Mouse (Mus musculus) telencephalon, adult 2 months (tissue): ENCODE results near the gene Trmo.

Source experiments
- DNase-seq: peaks from one replicate; pipeline ENCODE4 v3.0.0-alpha.2; 2011; ENCODE audit warnings: low read depth, low spot score

Gene Trmo

DNA sequence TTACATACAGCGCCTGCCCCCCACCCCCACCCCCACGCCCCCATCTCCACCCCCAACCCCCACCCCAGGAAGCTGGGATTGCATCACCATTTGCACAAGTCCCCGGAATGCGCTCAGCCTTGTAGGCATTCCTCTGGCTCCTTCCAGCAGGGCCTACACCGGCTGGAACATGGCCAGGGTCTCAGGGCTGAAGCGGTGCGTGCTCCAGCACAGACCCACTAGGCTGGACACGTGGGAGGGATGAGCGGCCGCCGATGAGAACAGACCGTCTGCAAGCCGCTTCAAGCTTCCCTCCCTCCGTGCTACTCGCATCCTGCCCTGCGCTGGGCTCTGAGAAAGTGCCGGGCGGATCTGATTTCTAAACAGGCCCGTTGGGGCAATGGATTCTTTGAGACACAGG lies 18.2 kb downstream of the Trmo start:
- no peak for DNase-seq

DNA sequence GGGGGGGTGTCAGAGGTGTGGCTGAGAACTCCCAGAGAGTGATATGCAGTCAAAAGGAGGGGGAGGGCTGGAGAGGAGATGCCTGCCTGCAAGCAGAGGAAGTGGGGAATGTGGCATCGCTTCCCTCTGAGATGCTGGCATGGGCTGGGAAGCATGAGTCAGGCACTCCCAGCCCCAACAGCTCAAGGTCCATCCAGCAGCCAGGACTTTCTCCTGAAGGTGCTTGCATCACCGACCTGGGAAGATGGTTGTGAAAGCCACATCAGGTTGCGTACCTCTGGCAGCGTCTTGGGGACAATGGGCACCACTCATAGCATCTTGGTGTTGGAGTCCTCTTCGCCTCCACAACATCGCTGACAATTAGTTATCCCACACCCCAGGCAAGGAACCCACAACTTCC lies 18.8 kb downstream of the Trmo start:
- DNase-seq, result no peak

DNA sequence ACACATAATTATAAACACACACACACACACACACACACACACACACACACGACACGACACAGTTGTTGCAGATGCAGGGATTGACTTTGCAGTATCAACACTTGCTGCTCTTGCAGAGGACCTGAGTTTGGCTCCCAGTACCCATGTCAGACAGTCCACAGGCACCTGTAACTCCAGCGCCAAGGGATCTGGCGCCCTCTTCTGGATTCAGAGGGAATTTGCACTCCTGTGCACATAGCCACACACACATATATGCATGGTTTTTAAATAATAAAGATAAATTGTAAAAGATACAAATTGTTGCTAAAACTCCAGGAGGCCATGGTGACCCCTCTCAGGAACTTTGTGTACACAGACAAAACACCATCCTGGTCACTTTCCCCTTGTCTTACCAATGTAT lies 20.2 kb downstream of the Trmo start:
- no peak for DNase-seq

DNA sequence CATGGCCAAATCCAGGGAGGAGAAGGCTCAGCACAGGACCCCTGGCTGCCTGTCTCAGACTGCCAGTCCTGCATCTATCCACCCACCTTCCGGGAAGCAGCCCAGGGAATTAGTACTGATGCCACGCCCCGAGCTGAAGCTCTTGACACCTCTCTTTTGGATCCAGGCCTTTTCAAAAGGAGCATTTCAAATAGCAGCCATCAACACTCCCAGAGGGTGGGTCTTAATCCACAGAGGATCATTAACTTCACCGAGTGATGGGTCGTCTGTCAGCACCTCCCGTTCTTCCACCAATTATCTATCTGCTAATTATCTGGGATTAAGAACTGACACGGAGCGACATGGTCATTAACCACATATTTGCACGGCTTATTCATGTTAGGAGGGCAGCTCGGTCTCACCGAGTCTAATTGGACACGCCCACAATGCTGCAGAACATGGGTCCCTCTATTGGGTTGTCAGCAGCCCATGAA lies 21.7 kb downstream of the Trmo start:
- no peak for DNase-seq

DNA sequence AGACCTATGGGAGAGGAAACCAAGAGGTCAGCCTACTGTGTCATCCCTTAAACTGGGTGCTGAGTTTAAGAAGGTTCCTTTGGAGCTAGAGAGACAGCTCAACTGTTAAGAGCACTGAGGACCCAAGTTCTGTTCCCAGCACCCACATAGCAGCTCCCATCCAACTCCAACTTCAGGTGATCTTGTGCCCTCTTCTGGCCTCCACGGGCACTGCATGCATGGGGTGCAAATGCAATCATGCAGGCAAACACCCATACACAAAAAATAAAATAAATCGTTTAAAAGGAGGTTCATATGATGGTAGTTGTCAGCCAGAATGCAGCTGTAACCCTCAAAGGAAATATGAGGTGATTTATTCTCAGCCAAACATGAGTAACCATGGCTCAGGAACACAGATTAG lies 24.9 kb downstream of the Trmo start:
- no peak for DNase-seq

DNA sequence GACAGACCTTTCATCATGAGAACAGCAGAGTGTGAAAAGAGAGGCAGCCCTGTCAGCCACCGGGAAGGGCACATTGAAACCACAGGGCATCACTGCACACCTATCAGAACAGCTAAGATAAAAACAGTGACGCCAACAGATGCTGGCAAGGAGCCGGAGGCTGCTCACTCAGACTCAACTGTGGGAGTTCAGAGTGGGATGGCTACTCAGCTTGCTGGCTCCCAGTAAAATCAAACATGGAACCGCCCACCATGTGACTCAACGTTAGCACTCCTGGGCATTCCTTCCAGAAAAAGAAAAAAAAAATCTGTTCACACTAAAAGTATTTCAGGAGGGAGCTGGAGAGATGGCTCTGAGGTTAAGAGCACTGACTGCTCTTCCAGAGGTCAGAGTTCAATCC lies 28.0 kb downstream of the Trmo start:
- DNase-seq, result peak; percentile 65

DNA sequence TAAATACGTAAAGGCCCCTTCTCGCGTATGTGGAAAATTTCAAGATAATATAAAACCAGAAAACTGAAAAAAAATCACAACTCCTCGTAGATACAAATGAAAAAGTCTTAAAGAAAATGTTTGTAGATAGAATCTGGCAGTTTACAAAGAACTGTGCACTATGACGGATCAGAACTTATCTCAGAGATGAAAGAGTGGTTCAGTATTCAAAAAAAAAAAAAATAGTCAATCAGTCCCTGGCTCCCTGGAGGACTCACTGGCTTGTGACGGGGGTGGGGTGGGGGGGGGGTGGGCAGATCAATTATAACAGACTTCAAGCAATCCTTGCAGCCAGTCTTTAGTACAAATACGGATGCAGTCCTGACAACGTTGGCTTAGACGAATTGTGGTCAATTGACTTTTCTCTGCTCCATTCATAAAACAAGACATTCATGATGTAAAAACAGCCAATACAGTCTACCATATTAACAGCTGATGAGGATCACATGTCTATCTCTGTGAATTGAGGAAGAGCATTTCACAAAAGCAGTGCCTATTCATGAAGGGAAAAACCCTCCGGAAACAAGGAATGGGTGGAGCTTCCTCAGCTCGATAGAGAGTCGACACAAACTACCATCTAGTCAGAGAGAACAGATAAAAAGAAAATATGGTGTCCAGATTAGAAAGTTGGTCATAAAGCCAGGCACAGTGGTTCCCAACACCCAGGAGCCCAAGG lies 29.5 kb downstream of the Trmo start:
- DNase-seq, result no peak

DNA sequence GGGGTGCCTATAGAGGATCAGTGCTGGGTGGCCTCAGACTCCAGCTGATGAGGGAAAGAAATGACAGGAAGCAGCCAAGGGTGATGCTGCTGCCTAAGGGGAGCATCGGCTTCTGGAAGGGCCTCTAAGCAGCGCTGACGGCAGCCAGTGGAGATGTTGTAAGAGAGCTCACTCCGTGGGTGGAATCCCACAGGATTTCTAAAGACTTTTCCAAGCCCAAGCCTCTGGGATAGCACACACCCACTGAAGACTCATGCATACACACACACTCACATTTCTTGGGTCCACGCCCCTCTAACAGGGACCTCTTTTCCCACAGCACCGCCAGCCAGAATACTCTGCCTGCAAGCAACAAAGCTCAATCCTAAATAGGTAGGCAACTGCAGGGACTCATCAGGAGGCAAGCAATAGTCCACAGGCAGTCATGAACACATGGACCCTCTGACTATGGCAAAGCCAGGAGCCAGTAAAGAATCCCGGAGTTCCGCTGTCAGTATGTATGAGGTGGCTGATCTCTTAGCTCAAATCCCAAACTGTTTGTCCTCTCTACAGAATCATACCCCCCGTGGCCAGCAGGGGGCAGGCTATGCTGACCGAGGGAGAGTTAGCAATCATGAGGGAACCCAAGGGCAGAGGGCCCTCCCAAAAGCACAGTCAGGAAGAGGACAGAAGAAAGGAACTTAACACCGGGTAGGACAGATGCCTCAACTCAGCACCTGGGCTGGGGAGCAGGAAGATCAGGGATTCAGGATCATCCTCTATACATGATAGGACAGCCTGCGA lies 32.7 kb downstream of the Trmo start:
- DNase-seq, result no peak

DNA sequence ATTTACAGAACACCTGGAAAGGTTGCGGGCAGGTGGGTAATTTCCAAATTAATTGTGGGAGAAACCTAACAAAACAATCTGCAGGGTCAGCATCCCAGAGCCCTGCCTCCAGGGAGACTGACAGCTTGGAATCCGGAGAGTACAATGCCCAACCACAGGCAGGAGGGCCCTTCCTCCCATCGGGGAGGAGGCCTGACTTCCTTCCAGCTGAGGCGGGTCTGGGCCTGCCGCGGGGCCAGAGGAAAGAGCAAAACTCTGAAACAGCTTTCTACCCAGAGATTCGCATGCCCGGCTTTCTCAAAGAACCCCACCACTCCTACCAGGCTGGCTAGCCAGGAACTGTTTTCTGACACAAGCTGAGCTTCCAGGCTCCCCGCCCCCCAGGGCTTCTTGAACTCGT lies 36.2 kb downstream of the Trmo start:
- no peak for DNase-seq

DNA sequence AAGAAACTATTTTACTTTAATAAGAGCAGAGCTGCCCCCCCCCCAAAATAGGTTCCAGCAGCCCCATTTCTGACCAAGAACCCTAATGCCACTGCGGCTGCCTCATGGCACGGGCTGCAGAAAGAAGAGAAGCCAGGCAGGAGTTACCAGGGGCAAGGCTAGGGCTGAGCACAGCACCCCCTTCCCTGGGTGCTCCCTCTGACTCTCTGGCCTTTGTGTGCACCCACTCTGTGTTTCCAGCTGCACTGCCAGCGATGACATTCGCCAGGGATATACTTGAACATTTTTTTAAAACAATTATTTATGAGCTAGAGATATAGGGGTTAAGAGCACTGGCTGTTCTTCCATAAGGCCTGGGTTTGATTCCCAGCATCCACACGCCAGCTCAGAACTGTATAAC lies 39.7 kb downstream of the Trmo start:
- no peak for DNase-seq

DNA sequence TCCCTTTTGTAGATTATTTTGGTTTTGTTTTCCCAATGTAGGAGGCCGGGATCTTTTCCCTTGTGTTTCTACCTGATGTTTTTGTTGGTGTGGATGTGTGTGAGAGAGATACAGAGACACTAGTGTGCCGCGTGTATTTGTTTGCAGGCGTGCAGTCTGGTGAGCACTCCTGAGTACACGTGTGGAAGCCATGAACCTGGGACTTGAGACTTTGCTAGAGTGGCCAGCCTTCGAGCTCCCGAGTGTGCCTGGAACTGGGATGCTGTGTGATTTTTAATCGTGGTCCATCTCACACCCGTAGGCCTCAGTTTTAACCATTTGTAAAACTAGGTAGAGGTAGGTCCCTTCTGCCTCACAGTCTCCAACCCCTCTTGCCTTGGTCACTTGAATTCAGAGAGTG lies 40.3 kb downstream of the Trmo start:
- no peak for DNase-seq

DNA sequence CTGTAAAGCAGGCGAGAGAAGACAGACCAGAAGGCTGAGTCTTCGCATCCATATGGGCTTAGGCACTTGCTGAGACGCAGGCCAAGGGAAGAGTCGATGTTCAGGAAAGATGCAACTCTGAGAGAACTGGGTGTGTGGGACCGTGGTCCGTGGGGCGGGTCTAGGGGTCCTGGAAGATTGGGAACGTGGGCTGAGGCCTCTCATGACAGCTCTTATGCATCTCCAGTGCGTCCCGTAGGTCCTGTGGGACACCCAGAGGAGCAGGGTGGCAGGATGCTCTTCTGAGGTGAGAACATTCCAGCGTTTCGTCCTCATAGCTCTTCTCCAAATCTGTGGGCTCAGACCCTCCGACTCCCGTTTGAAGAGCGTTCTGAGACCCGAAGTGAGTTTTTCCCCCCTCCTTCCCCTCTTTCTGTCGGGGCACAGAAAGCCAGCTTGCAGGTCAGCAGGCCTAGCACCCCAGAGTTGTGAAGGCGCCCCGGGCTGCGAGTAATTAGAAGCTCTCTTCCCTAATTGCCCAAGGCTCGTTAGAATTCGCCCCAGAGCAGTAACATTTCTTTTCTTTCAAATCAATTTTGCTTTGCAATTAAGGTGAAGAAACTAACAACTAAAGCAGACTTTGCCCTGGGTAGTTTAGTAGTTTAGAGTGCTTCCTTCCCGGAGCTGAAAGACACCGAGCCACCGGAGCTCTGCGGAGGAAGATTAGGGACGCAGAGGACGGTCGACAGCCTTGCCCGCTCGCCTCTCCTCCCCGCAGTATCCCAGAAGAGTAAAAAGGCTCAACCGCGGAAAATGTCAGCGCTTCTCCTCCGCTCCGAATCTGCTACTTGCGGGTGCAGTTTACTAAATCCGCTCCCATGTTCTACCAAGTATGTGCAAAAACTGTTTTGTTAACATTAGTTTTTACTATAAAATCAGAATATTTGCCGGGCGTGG lies 41.4 kb downstream of the Trmo start:
- no peak for DNase-seq

DNA sequence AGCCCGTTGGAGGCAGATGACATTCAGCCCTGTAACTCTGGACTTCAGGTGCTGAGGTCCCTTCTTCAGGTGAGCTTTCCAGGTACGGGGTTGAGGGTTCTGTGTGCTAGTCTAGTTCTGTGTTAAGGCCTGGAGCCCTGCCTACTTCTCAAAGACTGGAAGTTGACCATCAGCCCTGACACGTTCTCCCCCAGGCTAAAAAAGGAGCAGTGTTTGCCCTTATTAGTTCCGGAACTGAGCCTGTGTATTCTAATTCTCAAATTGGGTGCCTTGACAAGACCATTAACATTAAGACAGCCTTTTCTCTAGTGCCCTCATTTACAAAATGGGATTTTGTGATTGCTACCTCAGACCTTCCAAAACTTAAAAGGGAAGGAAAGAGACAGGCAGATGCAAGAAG lies 42.1 kb downstream of the Trmo start:
- no peak for DNase-seq

DNA sequence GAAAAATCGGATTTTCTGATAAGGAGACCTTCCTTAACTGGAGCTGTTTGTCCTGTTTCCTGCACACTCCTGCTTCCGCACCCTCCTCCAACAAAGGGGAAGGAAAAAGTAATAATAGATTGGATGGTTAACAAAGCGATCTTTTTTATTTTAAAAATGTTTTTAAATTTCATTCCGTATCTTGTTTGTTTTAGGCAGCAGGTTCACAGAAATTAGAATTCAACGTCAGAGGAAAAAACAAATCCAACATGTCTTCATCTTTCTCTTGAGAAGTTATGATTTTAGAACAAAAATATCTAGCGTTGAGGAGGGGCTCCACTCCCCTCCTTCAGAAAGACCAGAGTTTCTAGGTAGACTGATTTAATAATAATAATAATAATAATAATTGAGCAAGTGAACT lies 43.0 kb downstream of the Trmo start:
- DNase-seq, result no peak

DNA sequence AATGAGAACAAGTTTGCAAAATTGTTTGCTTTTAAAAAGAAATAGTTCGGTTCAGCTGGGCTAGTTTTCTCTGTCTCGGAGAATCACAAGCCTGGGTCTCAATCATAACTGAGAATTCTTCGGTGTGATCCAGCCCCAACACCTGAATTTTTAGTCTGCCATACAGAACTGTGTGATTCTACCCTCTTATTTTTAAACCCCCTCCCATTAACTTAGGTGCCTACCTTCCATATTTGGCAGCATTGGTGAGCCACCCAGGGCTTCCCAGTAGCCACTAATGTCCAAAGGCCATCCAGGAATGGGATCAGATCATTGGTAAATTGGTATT lies 43.5 kb downstream of the Trmo start:
- no peak for DNase-seq

DNA sequence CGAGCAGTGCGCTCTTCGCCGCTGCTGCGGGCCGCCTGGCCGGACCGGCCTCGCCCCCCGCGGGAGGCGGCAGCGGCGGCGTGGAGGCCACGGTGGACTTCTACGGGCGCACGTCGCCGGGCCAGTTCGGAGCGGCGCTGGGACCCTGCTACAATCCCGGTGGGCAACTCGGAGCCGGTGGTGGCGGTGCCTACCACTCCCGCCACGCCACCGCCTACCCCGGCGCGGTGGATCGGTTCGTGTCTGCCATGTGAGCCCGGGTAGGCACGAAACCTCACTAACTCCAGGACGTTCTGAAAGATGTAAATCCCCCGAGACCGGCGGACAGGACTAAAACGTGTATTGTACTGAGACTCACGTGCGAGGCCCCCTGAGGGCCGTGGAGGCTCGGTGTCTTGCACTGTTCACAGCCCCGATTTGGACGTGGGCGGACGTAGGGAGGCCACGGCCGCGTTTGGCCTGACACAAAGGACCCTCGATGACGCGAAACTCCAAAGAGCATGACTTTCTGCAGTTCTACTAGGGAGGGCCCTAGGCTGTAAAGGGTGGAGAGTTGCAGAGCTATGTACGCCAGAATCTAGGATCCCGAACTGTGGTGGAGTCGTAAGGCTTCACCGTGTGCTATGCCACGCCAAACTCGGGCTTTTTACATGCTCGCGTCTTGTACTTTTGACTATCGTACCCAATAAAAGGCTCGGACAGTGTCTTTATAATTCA lies 44.0 kb downstream of the Trmo start:
- no peak for DNase-seq

DNA sequence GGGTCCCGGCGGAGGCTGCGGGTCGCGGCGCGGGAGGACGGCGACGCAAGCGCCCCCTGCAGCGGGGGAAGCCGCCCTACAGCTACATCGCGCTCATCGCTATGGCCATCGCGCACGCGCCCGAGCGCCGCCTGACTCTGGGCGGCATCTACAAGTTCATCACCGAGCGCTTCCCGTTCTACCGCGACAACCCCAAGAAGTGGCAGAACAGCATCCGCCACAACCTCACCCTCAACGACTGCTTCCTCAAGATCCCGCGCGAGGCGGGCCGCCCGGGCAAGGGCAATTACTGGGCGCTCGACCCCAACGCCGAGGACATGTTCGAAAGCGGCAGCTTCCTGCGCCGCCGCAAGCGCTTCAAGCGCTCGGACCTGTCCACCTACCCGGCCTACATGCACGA lies 44.9 kb downstream of the Trmo start:
- no peak for DNase-seq

DNA sequence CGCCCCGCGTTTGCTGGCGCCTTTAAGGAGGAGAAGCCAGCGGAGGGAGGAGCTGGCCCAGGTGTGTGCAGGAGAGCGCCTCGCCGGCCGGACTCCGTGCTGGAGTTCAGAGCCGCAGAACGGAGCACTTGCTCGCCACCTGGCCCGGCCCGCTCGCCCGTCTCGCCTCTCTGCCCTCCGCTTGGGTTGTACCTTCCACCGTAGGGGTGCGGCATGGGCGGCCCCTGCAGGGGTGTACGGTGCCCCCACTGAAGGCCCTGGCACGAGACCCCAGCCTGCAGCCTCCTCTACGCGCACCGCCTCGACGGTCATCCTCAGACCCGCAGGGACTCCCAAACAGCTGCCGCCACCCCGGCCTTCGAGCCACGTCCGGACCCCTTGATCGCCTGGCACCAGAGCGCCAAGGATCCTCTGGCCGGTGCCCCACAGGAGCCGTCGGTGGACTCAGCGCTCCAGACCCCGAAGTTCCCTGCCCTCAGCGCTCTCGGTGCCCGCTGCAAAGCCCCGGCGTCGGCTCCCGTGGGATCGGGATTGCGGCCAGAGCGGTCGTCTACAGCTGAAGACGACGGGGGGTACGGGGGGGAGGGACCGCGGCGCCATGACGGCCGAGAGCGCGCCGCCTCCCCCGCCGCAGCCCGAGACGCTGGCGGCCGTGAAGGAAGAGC lies 45.5 kb downstream of the Trmo start, which contains the start of gene Foxe1:
Gene Foxe1 (plus strand): TSS at position 14 of the 665 bp plus-strand sequence.
- no peak for DNase-seq

DNA sequence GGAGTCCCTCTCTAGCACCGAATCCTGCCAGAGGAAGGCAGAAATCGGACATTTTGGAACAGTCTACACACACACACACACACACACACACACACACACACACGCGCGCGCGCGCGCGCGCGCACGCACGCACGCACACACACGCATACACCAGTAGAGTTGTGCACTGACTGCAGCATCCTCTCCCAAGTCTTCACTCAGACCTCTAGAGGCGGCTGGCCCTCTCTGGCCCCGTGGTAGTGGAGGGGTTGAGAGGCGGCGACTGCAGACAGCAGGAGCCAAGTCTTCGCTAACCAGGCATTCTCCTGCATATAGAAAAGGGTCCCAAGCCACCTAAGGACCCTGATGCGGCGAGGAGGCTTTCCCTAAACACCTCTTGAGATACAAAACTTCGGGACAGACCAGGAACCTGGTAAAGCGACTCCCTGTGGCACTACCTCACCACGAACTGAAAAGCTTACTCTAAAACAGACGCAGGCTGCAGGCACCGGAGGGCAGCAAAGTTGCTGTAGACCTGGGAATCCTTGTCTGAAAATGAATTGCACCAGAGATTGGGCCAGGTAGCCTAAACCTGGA lies 46.4 kb downstream of the Trmo start:
- DNase-seq, result no peak

DNA sequence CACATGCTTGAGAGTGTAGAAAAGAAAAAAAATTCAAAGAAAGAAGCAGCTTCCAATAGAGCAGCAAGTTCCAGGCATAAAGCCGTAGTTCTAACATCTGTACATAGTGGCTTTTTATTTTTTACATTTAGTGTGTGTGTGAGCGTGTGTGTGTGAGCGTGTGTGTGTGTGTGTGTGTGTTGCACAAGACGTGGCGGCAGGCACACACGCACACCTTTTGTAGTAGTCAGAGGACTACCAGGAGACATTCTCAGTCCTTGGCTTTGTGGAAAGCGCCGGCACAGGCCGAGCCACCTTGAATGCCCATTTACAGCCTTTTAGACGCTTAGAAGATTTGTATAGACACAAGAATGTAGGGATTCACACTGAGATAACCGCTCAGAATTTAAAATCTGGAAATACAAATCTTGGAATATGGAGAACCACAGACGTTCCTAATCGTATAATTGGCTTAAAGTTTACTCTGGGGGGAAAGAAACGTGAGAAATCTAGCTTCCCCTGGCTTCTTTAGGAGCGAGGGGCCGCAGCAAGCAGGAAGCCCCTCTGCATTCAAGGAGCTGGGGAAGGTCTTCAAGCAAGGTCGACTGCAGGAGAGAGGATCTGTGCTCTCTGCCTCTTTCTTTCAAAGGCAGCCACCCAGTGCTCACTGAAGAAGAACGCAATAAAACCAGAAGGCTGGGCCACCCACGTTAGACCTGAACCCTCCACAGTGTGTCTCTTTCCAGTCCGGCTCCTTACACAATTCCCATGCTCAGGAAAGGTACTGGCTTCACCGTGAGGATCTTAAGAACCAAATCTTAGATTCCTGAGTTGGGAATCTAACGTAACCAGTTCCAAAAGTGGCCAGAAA lies 47.2 kb downstream of the Trmo start:
- DNase-seq, result no peak
